Mouse (Mus musculus): Measurements from ENCODE around the gene Arhgef16. TPM values are rescaled to one million over a fixed set of nuclear protein-coding genes. Genes with fewer than 3 reads are reported as not detected.

Arhgef16 gene
- polyA plus RNA-seq, 1 experiment from 2014 or later = 2.0 TPM

DNA sequence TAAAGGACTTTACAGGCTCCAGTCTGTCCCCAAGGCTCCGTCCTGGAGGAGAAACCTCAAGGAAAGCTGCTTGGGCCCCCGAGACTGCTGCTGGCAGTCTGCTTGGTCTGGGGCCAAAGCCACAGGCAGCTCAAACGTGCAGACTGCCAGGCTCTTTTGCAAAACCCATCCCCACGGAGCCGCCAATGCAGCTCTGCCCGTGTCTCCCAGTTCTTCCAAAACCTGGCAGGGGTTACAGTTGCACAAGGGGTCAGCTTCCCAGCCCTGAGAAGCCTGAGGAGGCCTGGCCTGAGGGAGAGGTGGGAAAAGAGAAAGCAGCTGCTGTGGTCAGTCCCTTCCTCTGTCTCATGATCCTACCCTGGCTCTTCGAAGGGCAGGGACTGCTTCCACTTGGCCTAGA, 56.1 kb downstream of the Arhgef16 start:
- Histone ChIP-seq H3K9me3 (ENCODE audit: control insufficient read depth, low read length) (no peaks in the 10 kb centered on the region), H3K27me3 (ENCODE audit: control insufficient read depth, insufficient read depth, low read length) (no peaks in the 10 kb centered on the region), H3K4me2 (ENCODE audit: low read depth) (no peak overlapping the region), H3K36me3 (ENCODE audit: control insufficient read depth, insufficient read depth, low read length) (no peaks in the 10 kb centered on the region), H3K4me1 (ENCODE audit: control insufficient read depth, insufficient read depth, low read length) (peaks cover 10% of the 10 kb centered on the region), H3K4me3 (ENCODE audit: low read depth, low read length) (no peak overlapping the region), H3K9ac (ENCODE audit: low read length) (no peak overlapping the region), H3K27ac (ENCODE audit: low read depth, low read length) (no peak overlapping the region)
- 89% methylated on average over 7 of the region's 7 CpGs for WGBS
- no peak for ATAC-seq (ENCODE audit: insufficient read depth, low FRiP score, low TSS enrichment)
- no peak for DNase-seq (ENCODE audit: low spot score)

DNA sequence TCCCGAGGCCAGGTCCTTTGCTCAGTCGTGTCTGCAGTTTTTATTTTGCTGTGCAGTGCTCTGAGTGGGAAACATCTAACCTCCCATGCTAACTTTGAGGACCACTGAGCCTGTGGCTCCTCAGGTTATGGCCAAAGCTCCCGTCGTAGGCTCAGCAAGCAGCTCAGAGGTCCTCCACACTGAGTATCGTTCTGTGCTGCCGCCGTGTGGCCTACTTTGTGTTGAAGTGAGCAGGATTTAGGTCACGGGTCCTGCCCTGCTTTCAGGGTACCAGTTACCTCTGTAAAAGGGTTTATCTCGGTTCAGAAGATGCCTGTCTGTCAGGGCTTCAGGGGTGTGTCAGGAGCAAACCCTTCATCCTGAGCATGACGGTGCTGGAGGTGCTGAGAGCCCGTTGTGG, 60.9 kb downstream of the Arhgef16 start:
- Histone ChIP-seq H3K9me3 (ENCODE audit: control insufficient read depth, low read length) (no peaks in the 10 kb centered on the region), H3K27ac (ENCODE audit: low read depth, low read length) (no peak overlapping the region), H3K27me3 (ENCODE audit: control insufficient read depth, insufficient read depth, low read length) (no peaks in the 10 kb centered on the region), H3K4me1 (ENCODE audit: control insufficient read depth, insufficient read depth, low read length) (peaks cover 10% of the 10 kb centered on the region; the same call in 1 of the 2 replicates), H3K4me3 (ENCODE audit: low read depth, low read length) (no peak overlapping the region), H3K9ac (ENCODE audit: low read length) (no peak overlapping the region), H3K4me2 (ENCODE audit: low read depth) (no peak overlapping the region), H3K36me3 (ENCODE audit: control insufficient read depth, insufficient read depth, low read length) (no peaks in the 10 kb centered on the region)
- ATAC-seq (ENCODE audit: insufficient read depth, low FRiP score, low TSS enrichment) (no peak), DNase-seq (ENCODE audit: low spot score) (no peak)
- 74% methylated on average over 11 of the region's 11 CpGs for WGBS

DNA sequence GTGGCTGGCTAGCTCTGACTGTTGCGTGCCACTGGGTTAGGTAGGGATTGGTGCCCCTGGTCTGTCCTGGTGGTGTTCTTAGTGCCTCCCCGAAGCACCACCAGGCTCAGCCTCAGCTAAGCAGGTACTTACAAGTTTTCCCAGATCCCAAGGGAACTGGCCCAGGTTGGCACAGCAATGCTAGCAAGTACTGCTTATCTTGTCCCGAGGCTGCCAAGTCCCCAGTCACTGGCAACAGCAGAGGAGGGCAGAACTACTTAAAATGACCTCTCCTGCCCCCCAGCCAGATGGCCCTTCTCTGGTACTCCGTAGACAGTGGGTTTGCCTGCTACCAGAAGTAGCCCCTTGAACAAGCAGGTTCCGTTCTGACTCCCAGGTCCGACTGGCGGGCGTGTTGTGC, 62.3 kb downstream of the Arhgef16 start:
- Histone ChIP-seq H3K27me3 (ENCODE audit: control insufficient read depth, insufficient read depth, low read length) (no peaks in the 10 kb centered on the region), H3K36me3 (ENCODE audit: control insufficient read depth, insufficient read depth, low read length) (no peaks in the 10 kb centered on the region), H3K4me1 (ENCODE audit: control insufficient read depth, insufficient read depth, low read length) (peaks cover 10% of the 10 kb centered on the region; the same call in 1 of the 2 replicates), H3K4me3 (ENCODE audit: low read depth, low read length) (no peak overlapping the region), H3K27ac (ENCODE audit: low read depth, low read length) (no peak overlapping the region), H3K4me2 (ENCODE audit: low read depth) (no peak overlapping the region), H3K9ac (ENCODE audit: low read length) (no peak overlapping the region), H3K9me3 (ENCODE audit: control insufficient read depth, low read length) (no peaks in the 10 kb centered on the region)
- no peak for DNase-seq (ENCODE audit: low spot score)
- WGBS = 88% methylated on average over 8 of the region's 8 CpGs
- no peak for ATAC-seq (ENCODE audit: insufficient read depth, low FRiP score, low TSS enrichment)

DNA sequence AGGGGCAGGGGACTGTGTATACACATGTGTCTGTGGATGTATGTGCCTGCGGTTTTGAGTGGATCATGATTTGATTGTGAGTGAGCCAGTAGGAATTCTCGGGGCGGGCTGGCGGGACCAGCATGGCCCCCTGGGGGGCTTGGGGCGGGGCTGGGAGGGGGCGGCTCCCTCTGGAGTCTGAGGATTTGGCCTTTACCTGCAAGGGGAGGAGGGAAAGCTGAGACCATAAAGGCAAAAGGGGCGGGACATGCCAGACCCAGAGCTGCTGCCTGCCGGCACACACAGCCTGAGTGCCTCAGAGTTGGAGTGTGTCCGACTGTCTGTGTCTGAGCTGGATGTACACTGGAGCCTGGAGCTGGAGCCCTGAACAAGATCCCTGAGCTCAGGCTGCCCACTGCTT, 64.2 kb downstream of the Arhgef16 start:
- H3K4me1 ChIP-seq (ENCODE audit: control insufficient read depth, insufficient read depth, low read length) = peaks cover 10% of the 10 kb centered on the region; the same call in 1 of the 2 replicates
- WGBS = 0% methylated on average over 9 of the region's 9 CpGs
- H3K27me3 ChIP-seq (ENCODE audit: control insufficient read depth, insufficient read depth, low read length) = no peaks in the 10 kb centered on the region
- ATAC-seq (ENCODE audit: insufficient read depth, low FRiP score, low TSS enrichment) (no peak), DNase-seq (ENCODE audit: low spot score) (no peak)
- H3K4me3 ChIP-seq (ENCODE audit: low read depth, low read length) = no peak overlapping the region
- peak overlapping the region; percentile 44; the same call in 1 of the 2 replicates for H3K9ac ChIP-seq (ENCODE audit: low read length)
- peak overlapping the region; percentile 22 for H3K4me2 ChIP-seq (ENCODE audit: low read depth)
- no peaks in the 10 kb centered on the region for H3K36me3 ChIP-seq (ENCODE audit: control insufficient read depth, insufficient read depth, low read length)
- H3K27ac ChIP-seq (ENCODE audit: low read depth, low read length) = no peak overlapping the region
- H3K9me3 ChIP-seq (ENCODE audit: control insufficient read depth, low read length) = no peaks in the 10 kb centered on the region

DNA sequence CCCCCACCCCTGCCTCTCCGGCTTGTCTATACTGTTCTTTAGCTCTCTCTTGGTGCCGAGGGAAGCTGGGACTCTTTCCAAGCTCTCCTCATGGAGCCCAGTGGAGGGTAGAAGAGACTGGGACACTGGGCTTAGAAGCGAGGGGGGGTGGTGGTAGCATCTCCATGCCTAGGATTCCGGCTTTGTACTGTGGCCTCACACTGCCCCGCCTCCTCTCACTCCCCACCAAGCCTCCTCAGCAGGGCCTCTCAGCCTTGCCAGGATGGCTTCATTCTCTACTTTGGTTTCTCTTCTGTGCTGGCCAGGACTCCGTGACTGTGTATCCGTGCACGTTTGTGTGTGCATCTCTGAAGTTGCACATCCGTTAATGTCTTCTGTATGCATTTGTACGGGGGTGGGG, 64.6 kb downstream of the Arhgef16 start:
- Histone ChIP-seq H3K9me3 (ENCODE audit: control insufficient read depth, low read length) (no peaks in the 10 kb centered on the region), H3K27me3 (ENCODE audit: control insufficient read depth, insufficient read depth, low read length) (no peaks in the 10 kb centered on the region), H3K4me1 (ENCODE audit: control insufficient read depth, insufficient read depth, low read length) (peaks cover 10% of the 10 kb centered on the region; the same call in 1 of the 2 replicates), H3K27ac (ENCODE audit: low read depth, low read length) (no peak overlapping the region), H3K4me3 (ENCODE audit: low read depth, low read length) (no peak overlapping the region), H3K36me3 (ENCODE audit: control insufficient read depth, insufficient read depth, low read length) (no peaks in the 10 kb centered on the region), H3K4me2 (ENCODE audit: low read depth) (peak overlapping the region; percentile 22), H3K9ac (ENCODE audit: low read length) (no peak overlapping the region; the same call in 1 of the 2 replicates)
- WGBS = 9% methylated on average over 10 of the region's 10 CpGs
- DNase-seq (ENCODE audit: low spot score) (no peak), ATAC-seq (ENCODE audit: insufficient read depth, low FRiP score, low TSS enrichment) (no peak)

DNA sequence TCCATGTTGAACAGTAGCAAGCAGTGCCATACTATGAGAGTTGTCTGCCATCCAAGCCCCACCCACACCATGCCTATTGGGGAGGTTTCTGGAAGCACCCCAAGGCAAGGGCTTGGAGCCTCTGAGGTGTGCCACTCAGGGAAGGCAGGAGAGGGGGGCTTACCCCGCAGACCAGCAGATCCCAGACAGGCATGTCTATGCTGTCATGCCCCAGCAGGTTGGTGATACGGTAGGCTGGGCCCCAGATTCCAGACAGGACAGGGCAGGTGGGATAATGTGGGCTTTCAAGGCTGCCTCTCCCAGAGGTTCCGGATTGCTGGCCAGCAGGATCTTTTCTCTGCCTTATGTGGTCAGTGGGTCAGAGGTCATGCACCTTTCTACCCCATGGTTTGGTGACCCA, 65.5 kb downstream of the Arhgef16 start:
- ATAC-seq (ENCODE audit: insufficient read depth, low FRiP score, low TSS enrichment) (no peak), DNase-seq (ENCODE audit: low spot score) (no peak)
- Histone ChIP-seq H3K4me3 (ENCODE audit: low read depth, low read length) (no peak overlapping the region), H3K9ac (ENCODE audit: low read length) (no peak overlapping the region), H3K27me3 (ENCODE audit: control insufficient read depth, insufficient read depth, low read length) (no peaks in the 10 kb centered on the region), H3K4me1 (ENCODE audit: control insufficient read depth, insufficient read depth, low read length) (peaks cover 10% of the 10 kb centered on the region; the same call in 1 of the 2 replicates), H3K9me3 (ENCODE audit: control insufficient read depth, low read length) (no peaks in the 10 kb centered on the region), H3K4me2 (ENCODE audit: low read depth) (no peak overlapping the region), H3K27ac (ENCODE audit: low read depth, low read length) (no peak overlapping the region), H3K36me3 (ENCODE audit: control insufficient read depth, insufficient read depth, low read length) (no peaks in the 10 kb centered on the region)
- 86% methylated on average over 3 of the region's 3 CpGs for WGBS

DNA sequence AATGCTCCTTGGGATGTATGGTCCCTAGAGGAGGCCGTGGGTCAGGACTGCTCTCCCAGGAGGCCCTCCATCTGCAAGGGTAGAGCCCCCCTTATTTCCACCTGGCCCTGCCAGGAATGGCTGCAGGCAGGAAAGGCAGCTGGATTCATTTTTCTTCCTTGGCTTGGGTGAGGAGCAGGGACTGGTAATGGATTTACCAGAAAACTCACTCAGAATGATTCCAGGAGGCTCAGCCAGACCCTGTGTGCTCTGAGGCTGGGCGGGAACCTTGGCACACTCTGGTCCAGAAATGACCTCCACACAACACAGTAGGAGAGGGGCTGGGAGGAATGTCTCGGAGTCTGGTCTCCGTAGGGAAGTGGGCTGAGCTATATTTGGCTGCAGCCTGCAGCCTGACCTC, 69.2 kb downstream of the Arhgef16 start:
- ATAC-seq (ENCODE audit: insufficient read depth, low FRiP score, low TSS enrichment) (no peak), DNase-seq (ENCODE audit: low spot score) (no peak)
- H3K27ac ChIP-seq (ENCODE audit: low read depth, low read length) = no peak overlapping the region
- no peaks in the 10 kb centered on the region for H3K9me3 ChIP-seq (ENCODE audit: control insufficient read depth, low read length)
- peaks cover 7% of the 10 kb centered on the region; the same call in 1 of the 2 replicates for H3K4me1 ChIP-seq (ENCODE audit: control insufficient read depth, insufficient read depth, low read length)
- WGBS = 49% methylated on average over 4 of the region's 4 CpGs
- H3K36me3 ChIP-seq (ENCODE audit: control insufficient read depth, insufficient read depth, low read length) = no peaks in the 10 kb centered on the region
- no peaks in the 10 kb centered on the region for H3K27me3 ChIP-seq (ENCODE audit: control insufficient read depth, insufficient read depth, low read length)
- no peak overlapping the region for H3K4me3 ChIP-seq (ENCODE audit: low read depth, low read length)
- no peak overlapping the region for H3K9ac ChIP-seq (ENCODE audit: low read length)
- no peak overlapping the region for H3K4me2 ChIP-seq (ENCODE audit: low read depth)

DNA sequence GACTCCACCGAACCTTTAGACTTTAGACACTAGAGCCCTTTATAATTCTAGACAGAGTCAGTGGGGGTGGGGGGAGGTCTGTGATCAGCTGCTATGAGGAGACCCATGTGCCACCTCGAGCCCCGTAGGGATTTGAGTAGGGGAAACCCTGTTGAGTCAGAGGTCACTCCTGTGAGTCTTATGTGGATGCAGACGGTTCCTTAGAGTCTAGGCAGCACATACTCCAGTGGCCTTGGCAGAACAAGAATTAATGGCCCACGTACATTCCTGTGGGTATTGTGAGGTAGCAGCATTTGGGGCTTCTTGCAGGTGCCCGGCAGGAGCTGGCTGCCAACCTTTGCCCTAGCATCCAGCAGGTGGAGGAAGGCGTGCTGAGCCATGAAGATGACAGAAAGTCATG, 70.1 kb downstream of the Arhgef16 start:
- WGBS = 70% methylated on average over 7 of the region's 7 CpGs
- Histone ChIP-seq H3K36me3 (ENCODE audit: control insufficient read depth, insufficient read depth, low read length) (no peaks in the 10 kb centered on the region), H3K4me2 (ENCODE audit: low read depth) (no peak overlapping the region), H3K9ac (ENCODE audit: low read length) (no peak overlapping the region), H3K27me3 (ENCODE audit: control insufficient read depth, insufficient read depth, low read length) (no peaks in the 10 kb centered on the region), H3K4me1 (ENCODE audit: control insufficient read depth, insufficient read depth, low read length) (no peaks in the 10 kb centered on the region), H3K9me3 (ENCODE audit: control insufficient read depth, low read length) (no peaks in the 10 kb centered on the region), H3K27ac (ENCODE audit: low read depth, low read length) (no peak overlapping the region), H3K4me3 (ENCODE audit: low read depth, low read length) (no peak overlapping the region)
- ATAC-seq (ENCODE audit: insufficient read depth, low FRiP score, low TSS enrichment) = no peak
- no peak for DNase-seq (ENCODE audit: low spot score)

DNA sequence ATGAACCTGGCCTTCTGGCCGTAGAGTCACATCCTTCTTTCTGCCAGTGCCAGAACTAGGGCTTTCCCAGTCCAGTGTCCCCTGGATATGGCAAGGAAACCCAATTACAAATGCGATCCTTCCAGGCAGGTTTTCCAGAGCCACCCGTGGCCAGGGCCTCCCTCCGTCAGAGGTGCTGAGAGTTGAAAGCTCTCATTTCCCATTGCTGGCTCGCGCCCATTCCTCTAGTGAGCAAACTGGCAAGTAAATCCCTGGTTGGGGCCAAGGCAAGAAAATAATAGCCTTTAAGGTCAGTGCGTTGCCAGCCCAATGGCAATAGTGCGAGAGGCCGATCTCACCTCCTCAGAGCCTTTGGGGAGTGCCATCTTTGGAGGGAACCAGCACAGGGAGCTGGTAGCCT, 71.9 kb downstream of the Arhgef16 start:
- Histone ChIP-seq H3K4me1 (ENCODE audit: control insufficient read depth, insufficient read depth, low read length) (peaks cover 6% of the 10 kb centered on the region), H3K36me3 (ENCODE audit: control insufficient read depth, insufficient read depth, low read length) (no peaks in the 10 kb centered on the region), H3K27ac (ENCODE audit: low read depth, low read length) (no peak overlapping the region), H3K4me2 (ENCODE audit: low read depth) (no peak overlapping the region), H3K27me3 (ENCODE audit: control insufficient read depth, insufficient read depth, low read length) (no peaks in the 10 kb centered on the region), H3K9me3 (ENCODE audit: control insufficient read depth, low read length) (no peaks in the 10 kb centered on the region), H3K9ac (ENCODE audit: low read length) (no peak overlapping the region), H3K4me3 (ENCODE audit: low read depth, low read length) (no peak overlapping the region)
- ATAC-seq (ENCODE audit: insufficient read depth, low FRiP score, low TSS enrichment) (no peak), DNase-seq (ENCODE audit: low spot score) (no peak)
- WGBS = 94% methylated on average over 9 of the region's 9 CpGs

Data from neural tube, embryonic 11.5 days (tissue).